Mouse (Mus musculus): Measurements from ENCODE around the gene Ppp4c. TPM values are rescaled to one million over a fixed set of nuclear protein-coding genes. Genes with fewer than 3 reads are reported as not detected.

The Ppp4c gene
- 204 and 213 TPM in 2 replicates for polyA plus RNA-seq (2014; fragmentation: Nextera tagmentation; extraction: Ambion mirVana)

- Histone ChIP-seq H3K4me1 (ENCODE audit: control insufficient read depth, insufficient read depth, low read length) (peaks cover 15% of the 10 kb centered on the region), H3K4me2 (peak within 1 kb of the TSS; percentile 80), H3K36me3 (ENCODE audit: control insufficient read depth, insufficient read depth, low read length) (peaks cover 45% of the 10 kb centered on the region), H3K9ac (ENCODE audit: low read depth, low read length) (peak within 1 kb of the TSS; percentile 92), H3K4me3 (ENCODE audit: low read depth, low read length) (peak within 1 kb of the TSS; percentile 76), H3K27ac (ENCODE audit: low read depth, low read length) (peak within 1 kb of the TSS; percentile 98), H3K9me3 (replicated peaks; ENCODE audit: control insufficient read depth, low read length) (no peaks in the 10 kb centered on the region), H3K27me3 (ENCODE audit: control insufficient read depth, insufficient read depth, low read length) (no peaks in the 10 kb centered on the region)
- ATAC-seq (replicated peaks; ENCODE audit: insufficient number of reproducible peaks, low FRiP score, low TSS enrichment) = peak; percentile 85
- WGBS (ENCODE audit: insufficient replicate concordance) = under 1% methylated on average over 80 of the region's 83 CpGs
These were observed at the start of gene Ppp4c for GRCm38 (mm10) chr7:126791851-126792720. Ppp4c (minus strand) TSS chr7:126792496.

- Histone ChIP-seq H3K4me1 (ENCODE audit: control insufficient read depth, insufficient read depth, low read length) (peaks cover 5% of the 10 kb centered on the region), H3K27ac (ENCODE audit: low read depth, low read length) (no peak overlapping the region), H3K4me3 (ENCODE audit: low read depth, low read length) (no peak overlapping the region), H3K4me2 (no peak overlapping the region), H3K9ac (ENCODE audit: low read depth, low read length) (no peak overlapping the region), H3K9me3 (replicated peaks; ENCODE audit: control insufficient read depth, low read length) (no peaks in the 10 kb centered on the region), H3K36me3 (ENCODE audit: control insufficient read depth, insufficient read depth, low read length) (no peaks in the 10 kb centered on the region), H3K27me3 (ENCODE audit: control insufficient read depth, insufficient read depth, low read length) (peaks cover 24% of the 10 kb centered on the region)
- WGBS (ENCODE audit: insufficient replicate concordance) = 91% methylated on average over 1 of the region's 1 CpGs
- no peak for ATAC-seq (replicated peaks; ENCODE audit: insufficient number of reproducible peaks, low FRiP score, low TSS enrichment)
These were observed 41.0 kb upstream of the Ppp4c start for GRCm38 (mm10) chr7:126833294-126833693.

- Histone ChIP-seq H3K9me3 (replicated peaks; ENCODE audit: control insufficient read depth, low read length) (no peaks in the 10 kb centered on the region), H3K27ac (ENCODE audit: low read depth, low read length) (0 out of 2 replicates have a peak overlapping the region, but pooled peaks have one; percentile 22), H3K4me3 (ENCODE audit: low read depth, low read length) (peak overlapping the region; percentile 29), H3K9ac (ENCODE audit: low read depth, low read length) (no peak overlapping the region), H3K4me1 (ENCODE audit: control insufficient read depth, insufficient read depth, low read length) (peaks cover 5% of the 10 kb centered on the region), H3K27me3 (ENCODE audit: control insufficient read depth, insufficient read depth, low read length) (peaks cover 25% of the 10 kb centered on the region), H3K36me3 (ENCODE audit: control insufficient read depth, insufficient read depth, low read length) (no peaks in the 10 kb centered on the region), H3K4me2 (peak overlapping the region; percentile 71)
- under 1% methylated on average over 21 of the region's 21 CpGs for WGBS (ENCODE audit: insufficient replicate concordance)
- ATAC-seq (replicated peaks; ENCODE audit: insufficient number of reproducible peaks, low FRiP score, low TSS enrichment) = peak; percentile 76
These were observed 39.8 kb upstream of the Ppp4c start for GRCm38 (mm10) chr7:126832036-126832598.

GRCm38 (mm10) chr7:126831539-126831938 lies 39.2 kb upstream of the Ppp4c start, which contains the start of gene 4930451I11Rik:
4930451I11Rik (minus strand) TSS chr7:126831639.
- H3K27ac ChIP-seq (ENCODE audit: low read depth, low read length) = 0 out of 2 replicates have a peak within 1 kb of the TSS, but pooled peaks have one; percentile 22
- no peaks in the 10 kb centered on the region for H3K36me3 ChIP-seq (ENCODE audit: control insufficient read depth, insufficient read depth, low read length)
- WGBS (ENCODE audit: insufficient replicate concordance) = 58% methylated on average over 5 of the region's 5 CpGs
- peaks cover 27% of the 10 kb centered on the region for H3K27me3 ChIP-seq (ENCODE audit: control insufficient read depth, insufficient read depth, low read length)
- H3K4me2 ChIP-seq = peak within 1 kb of the TSS; percentile 71
- H3K9me3 ChIP-seq (replicated peaks; ENCODE audit: control insufficient read depth, low read length) = no peaks in the 10 kb centered on the region
- no peak for ATAC-seq (replicated peaks; ENCODE audit: insufficient number of reproducible peaks, low FRiP score, low TSS enrichment)
- H3K4me1 ChIP-seq (ENCODE audit: control insufficient read depth, insufficient read depth, low read length) = peaks cover 5% of the 10 kb centered on the region
- H3K9ac ChIP-seq (ENCODE audit: low read depth, low read length) = no peak within 1 kb of the TSS
- peak within 1 kb of the TSS; percentile 29 for H3K4me3 ChIP-seq (ENCODE audit: low read depth, low read length)

GRCm38 (mm10) chr7:126825952-126826351 lies 33.7 kb upstream of the Ppp4c start:
- Histone ChIP-seq H3K4me3 (ENCODE audit: low read depth, low read length) (no peak overlapping the region), H3K9ac (ENCODE audit: low read depth, low read length) (no peak overlapping the region), H3K27ac (ENCODE audit: low read depth, low read length) (no peak overlapping the region), H3K4me1 (ENCODE audit: control insufficient read depth, insufficient read depth, low read length) (peaks cover 6% of the 10 kb centered on the region), H3K4me2 (no peak overlapping the region), H3K27me3 (ENCODE audit: control insufficient read depth, insufficient read depth, low read length) (peaks cover 66% of the 10 kb centered on the region), H3K36me3 (ENCODE audit: control insufficient read depth, insufficient read depth, low read length) (no peaks in the 10 kb centered on the region), H3K9me3 (replicated peaks; ENCODE audit: control insufficient read depth, low read length) (no peaks in the 10 kb centered on the region)
- no peak for ATAC-seq (replicated peaks; ENCODE audit: insufficient number of reproducible peaks, low FRiP score, low TSS enrichment)
- WGBS (ENCODE audit: insufficient replicate concordance) = 42% methylated on average over 5 of the region's 5 CpGs

- Histone ChIP-seq H3K27ac (ENCODE audit: low read depth, low read length) (no peak overlapping the region), H3K27me3 (ENCODE audit: control insufficient read depth, insufficient read depth, low read length) (peaks cover 61% of the 10 kb centered on the region), H3K4me2 (no peak overlapping the region), H3K9ac (ENCODE audit: low read depth, low read length) (no peak overlapping the region), H3K36me3 (ENCODE audit: control insufficient read depth, insufficient read depth, low read length) (no peaks in the 10 kb centered on the region), H3K9me3 (replicated peaks; ENCODE audit: control insufficient read depth, low read length) (no peaks in the 10 kb centered on the region), H3K4me3 (ENCODE audit: low read depth, low read length) (no peak overlapping the region; the same call in 1 of the 2 replicates), H3K4me1 (ENCODE audit: control insufficient read depth, insufficient read depth, low read length) (peaks cover 6% of the 10 kb centered on the region)
- WGBS (ENCODE audit: insufficient replicate concordance) = 21% methylated on average over 8 of the region's 8 CpGs
- no peak for ATAC-seq (replicated peaks; ENCODE audit: insufficient number of reproducible peaks, low FRiP score, low TSS enrichment)
These were observed 33.1 kb upstream of the Ppp4c start for GRCm38 (mm10) chr7:126825403-126825802.

- Histone ChIP-seq H3K9me3 (replicated peaks; ENCODE audit: control insufficient read depth, low read length) (no peaks in the 10 kb centered on the region), H3K4me2 (no peak overlapping the region), H3K4me3 (ENCODE audit: low read depth, low read length) (no peak overlapping the region), H3K4me1 (ENCODE audit: control insufficient read depth, insufficient read depth, low read length) (peaks cover 6% of the 10 kb centered on the region), H3K36me3 (ENCODE audit: control insufficient read depth, insufficient read depth, low read length) (no peaks in the 10 kb centered on the region), H3K27me3 (ENCODE audit: control insufficient read depth, insufficient read depth, low read length) (peaks cover 52% of the 10 kb centered on the region), H3K9ac (ENCODE audit: low read depth, low read length) (no peak overlapping the region), H3K27ac (ENCODE audit: low read depth, low read length) (no peak overlapping the region)
- 12% methylated on average over 10 of the region's 10 CpGs for WGBS (ENCODE audit: insufficient replicate concordance)
- ATAC-seq (replicated peaks; ENCODE audit: insufficient number of reproducible peaks, low FRiP score, low TSS enrichment) = no peak
These were observed 31.6 kb upstream of the Ppp4c start for GRCm38 (mm10) chr7:126823940-126824339.

- Histone ChIP-seq H3K9me3 (replicated peaks; ENCODE audit: control insufficient read depth, low read length) (no peaks in the 10 kb centered on the region), H3K4me1 (ENCODE audit: control insufficient read depth, insufficient read depth, low read length) (peaks cover 6% of the 10 kb centered on the region), H3K4me2 (peak overlapping the region; percentile 58), H3K36me3 (ENCODE audit: control insufficient read depth, insufficient read depth, low read length) (no peaks in the 10 kb centered on the region), H3K9ac (ENCODE audit: low read depth, low read length) (no peak overlapping the region), H3K27ac (ENCODE audit: low read depth, low read length) (no peak overlapping the region), H3K27me3 (ENCODE audit: control insufficient read depth, insufficient read depth, low read length) (peaks cover 46% of the 10 kb centered on the region), H3K4me3 (ENCODE audit: low read depth, low read length) (peak overlapping the region; percentile 31)
- 1% methylated on average over 14 of the region's 19 CpGs for WGBS (ENCODE audit: insufficient replicate concordance)
- no peak for ATAC-seq (replicated peaks; ENCODE audit: insufficient number of reproducible peaks, low FRiP score, low TSS enrichment)
These were observed 31.0 kb upstream of the Ppp4c start for GRCm38 (mm10) chr7:126823202-126823711.
